Mouse (Mus musculus) G1E (cell line): Measurements from ENCODE around the gene Nos1. TPM values are rescaled to one million over a fixed set of nuclear protein-coding genes. Genes with fewer than 3 reads are reported as not detected.

Source experiments
- ATAC-seq: 2 replicates; pipeline ENCODE4 v1.8.0; 2016; ENCODE audit warnings: mild to moderate bottlenecking; ENCODE audit not compliant: insufficient number of reproducible peaks, poor library complexity, low FRiP score, severe bottlenecking; ENCODE audit errors: extremely low read depth
- DNase-seq: peaks from one replicate; pipeline ENCODE4 v3.0.0; 2012; ENCODE audit warnings: low spot score
- H3K27me3 ChIP-seq: 2 replicates; pipeline ENCODE4 v1.6.1; 2012; ENCODE audit warnings: mild to moderate bottlenecking, low read length, inconsistent platforms; ENCODE audit not compliant: insufficient read depth
- H3K36me3 ChIP-seq: replicated peaks from 2 replicates; pipeline ENCODE3; 2012; ENCODE audit warnings: mild to moderate bottlenecking, inconsistent platforms
- H3K4me1 ChIP-seq: 2 replicates; pipeline ENCODE4 v1.6.1; 2012; ENCODE audit warnings: low read depth, low read length, inconsistent platforms, mixed read lengths; ENCODE audit not compliant: insufficient read depth
- H3K4me3 ChIP-seq: 2 replicates; pipeline ENCODE4 v1.5.1; 2012; ENCODE audit warnings: low read depth, mild to moderate bottlenecking, inconsistent platforms, low read length, moderate library complexity, mixed read lengths
- H3K9me3 ChIP-seq: replicated peaks from 2 replicates; pipeline ENCODE4 v1.6.1; 2012; ENCODE audit warnings: inconsistent platforms
- CTCF ChIP-seq: IDR thresholded peaks from 2 replicates; pipeline ENCODE4 v1.5.1; 2012; ENCODE audit warnings: low read depth, low read length, inconsistent platforms, mixed read lengths
- GATA1 ChIP-seq: IDR thresholded peaks from 2 replicates; pipeline ENCODE4 v1.6.1; 2012; ENCODE audit warnings: borderline replicate concordance, low read length, inconsistent platforms, mixed read lengths
- GATA2 ChIP-seq: IDR thresholded peaks from 2 replicates; pipeline ENCODE4 v1.6.1; 2012; ENCODE audit warnings: low read depth, low read length, inconsistent platforms, borderline replicate concordance
- POLR2AphosphoS5 ChIP-seq: IDR thresholded peaks from 2 replicates; pipeline ENCODE4 v1.6.1; 2012; ENCODE audit warnings: low read depth, low read length, inconsistent platforms; ENCODE audit not compliant: insufficient replicate concordance
- TAL1 ChIP-seq: conservative IDR thresholded peaks from 2 replicates; pipeline ENCODE4 v1.6.1; 2012; ENCODE audit warnings: low read depth, low read length, inconsistent platforms, mixed read lengths
- polyA plus RNA-seq: library from polyadenylated mRNA; stranded (reverse); fragments of >175 nt; gene quantifications from 2 replicates; pipeline ENCODE4 v1.2.3, GENCODE M21; 2012
- total RNA-seq, 2 experiments: library from RNA; stranded (forward) in 1 of 2; stranded (reverse) in 1 of 2; fragments of 200-1000 nt in 1 of 2; fragments of >200 nt in 1 of 2; fragmentation: Nextera tagmentation in 1 of 2; gene quantifications; 2 replicates each; pipeline ENCODE4 v1.2.3; 2014 to 2017

The Nos1 gene
- total and polyA plus RNA-seq, 3 experiments, result 0.05 TPM; not detected in 2

DNA sequence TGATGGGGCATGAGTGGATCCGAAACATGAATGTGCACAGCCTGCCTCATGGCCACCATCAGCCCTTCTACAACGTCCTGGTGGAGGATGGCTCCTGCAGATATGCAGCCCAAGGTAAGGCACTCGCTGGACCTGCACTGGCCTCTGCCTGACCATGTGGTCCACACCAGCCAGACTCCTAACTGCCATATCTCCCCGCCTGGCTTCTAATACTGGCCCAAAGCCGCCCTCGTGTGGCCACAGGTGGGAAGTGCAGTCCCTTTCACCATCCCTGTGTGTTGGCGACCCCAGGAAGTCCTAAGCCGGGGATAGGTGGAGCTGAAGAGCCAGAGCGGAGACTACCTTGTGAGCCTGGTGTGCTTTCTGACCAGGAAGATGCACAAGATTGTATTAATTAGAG is 221.2 kb downstream of the Nos1 start:
- Histone ChIP-seq H3K4me3 (no peak overlapping the region), H3K36me3 (peaks cover 99% of the 10 kb centered on the region), H3K27me3 (no peaks in the 10 kb centered on the region), H3K4me1 (no peaks in the 10 kb centered on the region), H3K9me3 (no peaks in the 10 kb centered on the region)
- peak; percentile 61 for DNase-seq
- TF ChIP-seq GATA1 (no peak), TAL1 (no peak), CTCF (peak; percentile 89)
- peak; percentile 56; the same call in 1 of the 2 replicates for ATAC-seq

DNA sequence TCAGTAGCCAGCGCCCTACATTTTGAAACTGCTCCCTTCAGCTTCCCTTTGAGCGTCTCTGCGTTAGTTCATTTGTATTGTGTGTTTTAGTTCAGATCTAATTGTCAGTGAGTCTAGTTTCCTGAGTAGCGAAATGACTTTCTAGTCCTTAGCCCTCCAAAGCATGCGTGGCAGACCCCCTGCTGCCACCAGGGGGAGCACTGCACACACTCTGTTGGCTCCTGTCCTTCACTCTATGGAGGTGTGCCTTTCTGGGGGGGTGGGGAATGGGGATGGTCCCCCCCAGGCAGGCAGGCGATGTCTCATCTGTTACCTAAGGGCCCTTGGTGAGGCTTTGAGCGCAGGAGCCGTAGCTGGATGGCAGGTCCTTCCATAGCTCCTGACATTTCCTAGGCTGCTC is 223.8 kb downstream of the Nos1 start:
- DNase-seq (peak; percentile 32), ATAC-seq (no peak)
- TF ChIP-seq TAL1 (no peak), CTCF (peak; percentile 89)
- Histone ChIP-seq H3K9me3 (no peaks in the 10 kb centered on the region), H3K4me1 (no peaks in the 10 kb centered on the region), H3K36me3 (peaks cover 99% of the 10 kb centered on the region), H3K4me3 (no peak overlapping the region), H3K27me3 (no peaks in the 10 kb centered on the region)

GRCm38 (mm10) chr5:118005728-118006127 is 224.9 kb downstream of the Nos1 start:
- ATAC-seq (no peak), DNase-seq (no peak)
- Histone ChIP-seq H3K4me3 (no peak overlapping the region), H3K27me3 (no peaks in the 10 kb centered on the region), H3K9me3 (no peaks in the 10 kb centered on the region), H3K4me1 (no peaks in the 10 kb centered on the region), H3K36me3 (peaks cover 96% of the 10 kb centered on the region)
- TF ChIP-seq POLR2AphosphoS5 (no peak), TAL1 (no peak), GATA1 (no peak), CTCF (no peak), GATA2 (no peak)

DNA sequence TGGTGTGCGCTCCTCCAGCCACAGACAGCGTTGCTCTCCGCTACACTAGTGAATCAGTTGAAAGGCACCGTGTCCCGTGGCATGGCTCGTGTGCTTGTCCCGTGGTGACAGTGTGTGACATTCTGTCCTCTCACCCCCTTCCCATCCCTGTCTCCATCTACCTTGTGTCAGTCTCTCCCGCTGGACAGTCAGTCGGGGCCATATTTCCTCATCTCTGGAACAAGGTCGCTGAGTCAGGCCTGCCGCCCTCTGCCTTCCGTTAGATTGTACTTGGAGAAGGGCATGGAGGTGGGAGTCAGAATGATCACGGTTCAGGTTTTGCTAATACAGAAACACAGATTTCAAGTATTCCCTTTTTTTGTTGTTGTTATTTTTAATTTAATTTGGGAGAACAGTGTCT is 227.5 kb downstream of the Nos1 start:
- H3K4me3 ChIP-seq, result no peak overlapping the region
- peaks cover 74% of the 10 kb centered on the region for H3K36me3 ChIP-seq
- no peaks in the 10 kb centered on the region for H3K9me3 ChIP-seq

More for the DNA sequence above, 227.5 kb downstream of the Nos1 start:
- DNase-seq (no peak), ATAC-seq (no peak)
- Histone ChIP-seq H3K4me1 (no peaks in the 10 kb centered on the region), H3K27me3 (no peaks in the 10 kb centered on the region)
- TF ChIP-seq GATA1 (no peak), CTCF (no peak), GATA2 (no peak), TAL1 (no peak), POLR2AphosphoS5 (no peak)

Other genes with a start within 250 kb of the Nos1 start
- 7.5 and 9.4 TPM in 2 replicates for gene Fbxo21, start 195.7 kb downstream of the Nos1 start, total RNA-seq (2014; fragmentation: Nextera tagmentation)
- 10.5 and 11.4 TPM in 2 replicates for gene Fbxo21, start 195.7 kb downstream of the Nos1 start, total RNA-seq (2017)
- gene Fbxo21, start 195.7 kb downstream of the Nos1 start, polyA plus RNA-seq, result 6.8 and 7.5 TPM in 2 replicates
- gene Tesc, start 246.7 kb downstream of the Nos1 start, total RNA-seq (2014; fragmentation: Nextera tagmentation), result not detected in 2 replicates
- gene Tesc, start 246.7 kb downstream of the Nos1 start, total RNA-seq (2017), result not detected in 2 replicates
- gene Tesc, start 246.7 kb downstream of the Nos1 start, polyA plus RNA-seq, result 0.20 TPM in 1 of 2 replicates, not detected in the other